ENCODE assay signal across 12 mouse cellular contexts in the genomic region with DNA sequence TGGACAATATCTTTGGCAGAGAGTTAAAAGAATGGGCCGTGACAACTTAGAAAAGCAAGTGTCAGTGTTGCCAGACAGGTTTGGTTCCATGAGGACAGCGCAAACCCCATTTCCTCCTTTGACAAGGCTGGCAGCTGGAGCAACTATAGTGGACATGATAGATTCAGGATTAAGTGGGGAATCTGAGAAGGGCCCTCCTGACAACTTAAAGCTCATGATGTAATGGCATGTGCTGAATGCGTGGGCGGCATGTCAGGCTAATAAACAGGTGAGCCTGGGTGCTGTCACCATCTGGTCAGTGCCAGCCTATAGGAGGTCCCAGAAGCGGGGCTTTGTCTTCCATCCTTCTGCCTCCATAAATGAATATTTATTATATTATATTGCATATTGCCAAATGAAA.
"Had no signal": no experiment of that assay in that cellular context is flagged by ENCODE, and none has a peak within 500 bp of the region (broad histone marks: within the 10 kb centered on the region; RNA-seq: fewer than 3 reads in every experiment).

No protein-coding gene starts in this region.

- H3K4me3 ChIP-seq: left cerebral cortex, adult 2 months; neural tube, embryonic 13.5 days had no signal

- H3K9me3 ChIP-seq: neural tube, embryonic 13.5 days had no signal

- H3K27me3 ChIP-seq: neural tube, embryonic 13.5 days had no signal

- H3K4me2 ChIP-seq: neural tube, embryonic 13.5 days had no signal

- DNase-seq: kidney, adult 18-20 months; kidney, postnatal 14 days; lung, adult 18-20 months; midbrain, embryonic 14.5 days; retina, postnatal 1 day; right cerebral cortex, postnatal 4 days; spleen, adult 18-20 months; thymus, adult 2 months; thymus, postnatal 36 days had no signal

- H3K9ac ChIP-seq: liver, embryonic 14.5 days; neural tube, embryonic 13.5 days had no signal

- H3K36me3 ChIP-seq: neural tube, embryonic 13.5 days had no signal

- H3K27ac ChIP-seq: left cerebral cortex, adult 2 months; liver, embryonic 14.5 days; neural tube, embryonic 13.5 days had no signal
